Mouse (Mus musculus) R1 (cell line): ENCODE measurements around the gene Tagap1.
"Not testable (repeated sequence)": the region's sequence is repeated elsewhere in the genome, so short reads cannot be mapped to it uniquely, and the experiment has no call there.

Source experiments
- DNase-seq: peaks from one replicate; pipeline ENCODE4 v3.0.0-alpha.2; 2018; ENCODE audit warnings: low read depth, low spot score

Tagap1 gene

GRCm38 (mm10) chr17:6960776-6961175 is at the start of gene Tagap1:
Gene Tagap1 (minus strand): TSS chr17:6961156.
- DNase-seq = not testable (repeated sequence)

GRCm38 (mm10) chr17:7009901-7010300 is 48.9 kb upstream of the Tagap1 start:
- not testable (repeated sequence) for DNase-seq

GRCm38 (mm10) chr17:7009440-7009839 is 48.5 kb upstream of the Tagap1 start:
- not testable (repeated sequence) for DNase-seq

DNA sequence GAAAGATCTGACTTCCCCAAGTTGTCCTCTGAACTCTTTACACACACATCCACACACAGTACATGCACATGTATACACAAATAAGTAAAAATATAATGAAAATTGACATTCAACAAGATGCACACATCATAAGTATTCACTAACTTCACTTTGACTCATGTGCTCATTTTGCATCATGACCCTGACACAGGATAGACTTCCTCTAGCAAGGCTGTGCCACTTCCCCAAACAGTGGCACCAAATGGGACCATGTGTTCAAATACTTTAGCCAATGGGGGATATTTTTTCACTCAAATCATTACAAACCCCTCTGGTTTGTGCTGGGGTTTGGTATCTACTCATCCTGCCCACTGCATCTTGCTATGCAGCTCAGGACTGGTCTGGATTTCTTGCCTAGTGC is 47.9 kb upstream of the Tagap1 start:
- DNase-seq = not testable (repeated sequence)

- not testable (repeated sequence) for DNase-seq
These were observed 44.7 kb upstream of the Tagap1 start for GRCm38 (mm10) chr17:7005646-7006045.

DNA sequence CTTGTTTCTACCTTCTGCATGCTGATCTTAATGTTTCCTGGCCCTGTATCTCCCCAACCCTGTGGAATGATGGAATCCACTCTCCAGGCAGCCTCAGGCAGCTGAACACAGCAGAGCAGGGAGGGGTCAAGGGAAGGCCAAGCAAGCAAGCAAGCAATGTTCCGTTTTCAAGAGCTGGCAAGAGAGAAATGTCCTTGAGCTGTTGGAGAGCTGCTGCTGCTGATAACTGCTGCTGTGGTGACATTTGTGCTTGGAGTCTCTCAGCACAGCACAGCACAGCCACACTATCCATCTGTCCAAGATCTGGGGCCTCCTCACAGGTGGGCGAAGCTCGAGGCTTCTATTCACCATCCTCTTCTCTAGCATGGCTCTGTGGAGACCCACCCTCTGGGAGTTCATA is 42.4 kb upstream of the Tagap1 start:
- DNase-seq = not testable (repeated sequence)

DNA sequence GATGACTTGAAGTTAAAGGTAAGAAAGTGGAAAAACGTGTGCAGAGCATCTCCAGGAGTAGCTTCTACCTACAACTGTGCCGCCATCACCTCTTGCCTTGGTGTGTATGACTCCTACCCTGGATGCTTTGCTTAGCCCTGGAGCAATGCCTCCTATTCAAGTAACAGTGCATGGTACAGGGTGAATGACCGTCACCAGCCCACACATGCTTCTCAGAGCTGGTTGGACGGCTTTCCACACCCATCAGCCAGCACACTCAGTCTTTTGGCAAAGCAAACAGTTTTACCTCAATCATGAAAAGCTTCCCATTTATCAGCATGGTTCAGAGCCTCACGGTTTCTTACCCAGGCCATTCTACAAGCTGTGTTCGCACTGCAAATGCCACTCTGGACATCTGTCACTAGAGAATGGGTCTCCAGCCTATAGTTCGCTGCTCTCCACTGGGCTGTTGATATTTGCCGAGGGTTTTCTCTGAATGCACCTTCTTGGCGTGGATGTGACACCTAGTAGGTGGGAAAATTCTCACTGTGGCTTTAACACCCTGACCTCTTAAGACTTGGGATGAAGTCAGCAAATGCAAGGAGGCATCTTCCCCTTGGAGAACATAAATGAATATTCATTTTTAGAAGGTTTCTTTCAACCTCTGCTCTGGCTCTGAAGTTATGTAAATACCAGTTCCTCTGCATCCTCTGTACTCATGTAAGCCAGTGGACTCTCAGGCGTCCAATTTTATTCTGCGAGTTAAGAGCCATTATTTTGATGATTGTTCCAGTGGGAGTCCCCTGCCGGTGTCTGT is 41.0 kb upstream of the Tagap1 start:
- DNase-seq = not testable (repeated sequence)

- DNase-seq = not testable (repeated sequence)
These were observed 37.0 kb upstream of the Tagap1 start for GRCm38 (mm10) chr17:6997778-6998490.

DNA sequence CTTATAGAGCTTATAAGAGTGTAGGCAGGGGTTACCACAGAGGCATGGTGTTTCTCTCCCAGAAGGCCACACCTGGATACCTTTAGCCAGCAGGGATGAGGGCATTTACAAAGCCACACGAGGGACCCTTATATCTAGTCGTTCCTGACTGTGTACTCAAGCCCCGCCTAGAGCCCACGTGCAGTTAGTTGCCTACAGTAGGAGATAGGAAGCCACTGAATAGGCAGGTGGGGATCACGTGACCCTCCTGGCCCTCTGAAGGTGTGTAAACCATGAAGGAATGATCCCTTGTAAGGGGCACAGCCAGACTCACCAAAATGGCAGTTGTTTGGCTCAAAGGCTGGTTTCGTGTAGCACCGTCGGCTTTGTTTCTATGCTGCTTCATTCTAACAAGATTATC is 35.9 kb upstream of the Tagap1 start:
- DNase-seq = not testable (repeated sequence)

- not testable (repeated sequence) for DNase-seq
These were observed 34.5 kb upstream of the Tagap1 start for GRCm38 (mm10) chr17:6995504-6995903.

GRCm38 (mm10) chr17:6986118-6986517 is 25.2 kb upstream of the Tagap1 start:
- DNase-seq = not testable (repeated sequence)

GRCm38 (mm10) chr17:6980144-6980543 is 19.2 kb upstream of the Tagap1 start:
- DNase-seq = not testable (repeated sequence)

DNA sequence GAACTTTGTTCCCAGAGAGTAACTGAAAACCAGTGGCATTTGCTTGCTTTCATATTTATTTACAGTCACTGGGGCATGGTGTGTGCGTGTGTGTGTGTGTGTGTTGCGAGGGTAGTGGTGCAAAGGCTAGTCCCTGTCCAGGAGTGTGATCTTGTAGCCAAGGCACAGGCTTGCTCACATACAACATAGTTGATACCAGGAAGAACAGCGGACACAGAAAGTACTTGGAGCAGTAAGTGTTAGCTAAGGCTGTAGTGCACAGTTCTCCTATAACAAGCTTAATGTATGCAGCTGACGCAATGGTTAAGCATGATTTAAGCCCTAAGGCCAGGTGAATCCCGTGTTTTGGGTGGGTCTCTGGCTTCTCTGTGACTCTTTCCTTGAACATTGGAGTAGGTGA is 18.4 kb upstream of the Tagap1 start:
- not testable (repeated sequence) for DNase-seq

GRCm38 (mm10) chr17:6978287-6979248 is 17.6 kb upstream of the Tagap1 start, which contains the start of gene Gm49721:
Gene Gm49721 (plus strand): TSS chr17:6978904.
- DNase-seq = peak; percentile 67

GRCm38 (mm10) chr17:6974985-6975384 is 14.0 kb upstream of the Tagap1 start:
- DNase-seq = not testable (repeated sequence)

GRCm38 (mm10) chr17:6972836-6973396 is 12.0 kb upstream of the Tagap1 start:
- DNase-seq = not testable (repeated sequence)

- not testable (repeated sequence) for DNase-seq
These were observed 10.3 kb upstream of the Tagap1 start for GRCm38 (mm10) chr17:6971238-6971637.

- DNase-seq = not testable (repeated sequence)
These were observed 9.4 kb upstream of the Tagap1 start, which contains the start of gene Rnaset2b for GRCm38 (mm10) chr17:6970334-6970733. Gene Rnaset2b (plus strand): TSS chr17:6970634.

GRCm38 (mm10) chr17:6967673-6968072 is 6.7 kb upstream of the Tagap1 start:
- not testable (repeated sequence) for DNase-seq

DNA sequence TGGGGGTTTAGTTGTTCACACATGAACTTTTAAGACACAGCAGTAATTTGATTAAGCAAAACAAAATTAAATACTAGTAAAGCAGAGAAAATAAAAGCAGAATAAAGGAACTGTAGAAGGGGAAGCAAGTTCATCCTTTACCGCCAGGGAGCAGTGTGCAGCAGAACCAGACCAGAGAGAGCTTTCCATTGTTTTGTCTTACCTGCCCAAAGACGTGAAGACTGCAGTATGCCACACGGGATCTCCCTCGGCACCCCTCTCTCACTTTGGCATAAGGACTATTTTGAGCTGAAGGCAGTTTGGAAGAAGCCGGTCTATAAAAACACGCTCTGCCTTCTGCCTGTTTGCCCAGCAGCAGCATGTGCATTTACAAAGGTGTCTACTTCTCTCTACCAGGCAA is 4.4 kb upstream of the Tagap1 start:
- DNase-seq = peak; percentile 58

- not testable (repeated sequence) for DNase-seq
These were observed 2.0 kb upstream of the Tagap1 start for GRCm38 (mm10) chr17:6962936-6963335.
